Mouse (Mus musculus) megakaryocyte, embryonic 14.5 days (primary cell): ENCODE measurements at regions not wholly inside any gene's neighbourhood (a gene's known extent, or its start where the extent isn't known, plus 50 kb on each side); places are given as distances from the start of the nearest gene placed in this dataset.

Source experiments
- FLI1 ChIP-seq: IDR thresholded peaks from 2 replicates; pipeline ENCODE4 v1.6.1; 2012; ENCODE audit warnings: low read length, inconsistent platforms, mixed read lengths
- GATA1 ChIP-seq: IDR thresholded peaks from 3 replicates; pipeline ENCODE4 v1.6.1; 2012; ENCODE audit warnings: mixed read lengths, low read length, inconsistent platforms, borderline replicate concordance

DNA sequence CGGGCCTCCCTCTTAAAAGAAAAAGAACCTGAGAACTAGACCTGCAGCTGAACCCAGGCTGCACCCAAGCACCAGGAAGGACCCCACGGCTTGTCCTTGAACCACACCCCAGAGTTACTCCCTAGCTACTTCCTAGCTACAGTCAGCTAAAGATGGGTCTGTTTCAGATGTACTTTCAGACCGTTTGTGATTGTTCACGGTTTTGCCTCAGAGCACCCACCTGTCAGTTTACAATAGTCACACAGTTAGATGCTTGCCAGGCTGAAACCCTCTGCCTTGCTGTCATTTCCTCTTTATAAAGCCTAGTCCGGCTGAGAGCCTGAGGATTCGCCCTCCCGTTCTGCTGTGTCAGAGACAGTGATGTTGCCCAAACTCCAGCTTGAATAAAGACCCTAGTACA, 95.0 kb upstream of the Fam180a start:
- no peak for TF ChIP-seq GATA1
- TF ChIP-seq FLI1, result no peak
